Mouse (Mus musculus): ENCODE measurements around the gene Jsrp1. TPM values are rescaled to one million over a fixed set of nuclear protein-coding genes. Genes with fewer than 3 reads are reported as not detected.
A peak's percentile ranks its signal among the peaks of the same experiment; 100 is the strongest.
"Not testable (repeated sequence)": the region's sequence is repeated elsewhere in the genome, so short reads cannot be mapped to it uniquely, and the experiment has no call there.

Gene Jsrp1
- polyA plus RNA-seq, 1 experiment: not detected

DNA sequence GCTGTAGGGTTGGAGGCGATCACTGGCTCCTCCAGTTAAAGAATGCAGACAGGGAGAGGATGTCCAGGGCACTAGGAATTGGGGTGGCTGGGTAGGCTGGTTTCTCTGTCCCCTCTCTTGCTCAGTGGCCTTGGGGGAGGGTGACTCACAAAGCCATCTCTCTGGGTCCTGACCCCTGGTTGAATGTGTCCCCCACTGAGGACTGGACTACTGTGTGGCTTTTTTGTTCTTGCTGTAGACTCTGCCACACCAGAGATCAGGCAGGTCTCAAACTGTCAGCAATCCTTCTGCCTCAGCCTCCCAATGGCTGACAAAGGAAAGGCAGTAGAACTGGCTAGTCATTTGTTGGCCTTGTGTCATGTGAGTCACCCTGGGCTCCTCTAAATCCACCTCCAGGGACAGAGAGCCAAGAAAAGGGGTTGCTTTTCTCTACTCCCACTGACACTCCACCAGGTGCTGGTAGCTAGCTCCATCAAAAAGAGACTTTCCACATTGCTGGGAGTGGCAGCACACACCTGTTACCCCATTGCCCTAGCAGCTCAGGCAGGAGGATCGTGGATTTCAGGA is 25.1 kb upstream of the Jsrp1 start:
- no peak overlapping the region for H3K4me3 ChIP-seq (replicated peaks)
- no peaks in the 10 kb centered on the region; the same call in 1 of the 2 replicates for H3K36me3 ChIP-seq (ENCODE audit: control insufficient read depth)
- no peak for TF ChIP-seq TAL1 (IDR thresholded peaks at IDR 0.05; ENCODE audit: low read length)
- no peak for TF ChIP-seq GATA1 (IDR thresholded peaks at IDR 0.05; ENCODE audit: low read length)
- peaks cover 97% of the 10 kb centered on the region for H3K27me3 ChIP-seq (ENCODE audit: control insufficient read depth)
- H3K4me1 ChIP-seq (ENCODE audit: control insufficient read depth): peaks cover 20% of the 10 kb centered on the region
- peaks cover 18% of the 10 kb centered on the region for H3K9me3 ChIP-seq (ENCODE audit: control insufficient read depth, low read length)

DNA sequence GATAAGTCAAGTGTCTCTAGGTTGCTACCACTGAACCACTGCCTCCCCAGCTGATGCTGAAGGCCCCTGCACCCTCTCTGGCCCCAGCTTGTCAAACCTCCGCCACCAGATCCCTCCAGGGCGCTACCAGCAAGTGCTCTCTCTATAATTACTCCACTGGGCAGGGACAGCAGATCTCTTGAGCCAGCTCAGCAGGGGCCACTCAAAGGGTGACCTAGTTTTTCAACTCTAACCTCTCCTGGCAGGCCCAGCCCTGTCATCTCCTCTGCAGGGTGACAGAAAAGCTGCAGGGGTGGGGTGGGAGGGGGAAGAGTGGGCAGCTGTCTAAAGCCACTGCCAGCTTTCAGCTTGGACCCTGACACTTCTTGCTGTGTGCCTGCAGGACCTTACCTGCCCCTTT is 24.5 kb upstream of the Jsrp1 start:
- no peak overlapping the region for H3K4me3 ChIP-seq (replicated peaks)
- peaks cover 24% of the 10 kb centered on the region for H3K4me1 ChIP-seq (ENCODE audit: control insufficient read depth)
- TF ChIP-seq TAL1 (IDR thresholded peaks at IDR 0.05; ENCODE audit: low read length) (no peak), GATA1 (IDR thresholded peaks at IDR 0.05; ENCODE audit: low read length) (no peak)
- no peaks in the 10 kb centered on the region; the same call in 1 of the 2 replicates for H3K36me3 ChIP-seq (ENCODE audit: control insufficient read depth)
- peaks cover 97% of the 10 kb centered on the region for H3K27me3 ChIP-seq (ENCODE audit: control insufficient read depth)
- peaks cover 18% of the 10 kb centered on the region for H3K9me3 ChIP-seq (ENCODE audit: control insufficient read depth, low read length)

DNA sequence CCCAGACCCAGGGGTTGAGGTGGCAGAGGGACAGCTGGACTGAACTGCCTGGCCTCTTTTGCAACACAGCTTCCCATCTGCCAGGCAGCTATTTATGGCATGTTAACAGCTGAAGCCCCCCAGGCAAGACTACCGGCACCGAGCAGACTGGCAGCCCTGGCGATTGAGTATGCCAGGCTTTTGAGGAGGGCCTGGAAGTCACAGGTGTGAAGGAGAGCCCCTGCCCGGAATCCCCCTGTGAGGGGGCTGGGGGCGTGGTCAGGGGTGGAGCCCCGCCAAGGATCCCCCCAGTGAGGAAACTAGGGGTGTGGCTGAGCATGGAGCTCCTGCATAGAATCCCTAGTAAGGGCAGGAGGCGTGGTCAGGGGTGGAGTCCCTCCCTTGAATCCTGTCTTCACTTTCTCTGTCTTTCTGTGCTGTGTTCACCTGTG is 23.7 kb upstream of the Jsrp1 start:
- TF ChIP-seq GATA1 (IDR thresholded peaks at IDR 0.05; ENCODE audit: low read length) (no peak), TAL1 (IDR thresholded peaks at IDR 0.05; ENCODE audit: low read length) (no peak)

DNA sequence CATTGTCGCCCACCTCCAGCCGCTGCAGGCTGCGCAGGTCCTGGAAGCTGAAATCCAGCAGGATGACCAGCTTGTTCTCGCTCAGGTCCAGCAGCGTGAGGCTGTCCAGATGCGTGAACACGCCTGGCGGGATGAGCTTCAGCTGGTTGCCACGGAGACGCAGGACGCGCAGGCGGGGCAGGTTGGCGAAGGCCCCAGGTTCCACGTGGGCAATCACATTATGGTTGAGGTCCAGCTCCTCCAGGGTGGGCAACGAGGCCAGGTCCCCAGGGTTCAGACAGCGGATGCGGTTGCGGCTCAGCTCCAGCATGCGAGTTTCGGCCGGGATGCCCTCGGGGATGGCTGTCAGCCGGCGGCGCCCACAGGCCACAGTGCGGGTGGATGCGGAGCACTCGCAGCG is 22.3 kb upstream of the Jsrp1 start:
- TF ChIP-seq GATA1 (IDR thresholded peaks at IDR 0.05; ENCODE audit: low read length) (no peak), TAL1 (IDR thresholded peaks at IDR 0.05; ENCODE audit: low read length) (no peak)
- H3K4me1 ChIP-seq (ENCODE audit: control insufficient read depth): peaks cover 41% of the 10 kb centered on the region
- H3K4me3 ChIP-seq (replicated peaks): no peak overlapping the region
- H3K9me3 ChIP-seq (ENCODE audit: control insufficient read depth, low read length): peaks cover 18% of the 10 kb centered on the region
- peaks cover 12% of the 10 kb centered on the region for H3K36me3 ChIP-seq (ENCODE audit: control insufficient read depth)
- H3K27me3 ChIP-seq (ENCODE audit: control insufficient read depth): peaks cover 79% of the 10 kb centered on the region

More for the DNA sequence above, 23.7 kb upstream of the Jsrp1 start:
- peaks cover 18% of the 10 kb centered on the region for H3K9me3 ChIP-seq (ENCODE audit: control insufficient read depth, low read length)
- H3K27me3 ChIP-seq (ENCODE audit: control insufficient read depth): peaks cover 92% of the 10 kb centered on the region
- peaks cover 28% of the 10 kb centered on the region for H3K4me1 ChIP-seq (ENCODE audit: control insufficient read depth)
- H3K4me3 ChIP-seq (replicated peaks): no peak overlapping the region
- H3K36me3 ChIP-seq (ENCODE audit: control insufficient read depth): no peaks in the 10 kb centered on the region; the same call in 1 of the 2 replicates

- H3K4me1 ChIP-seq (ENCODE audit: control insufficient read depth): peaks cover 64% of the 10 kb centered on the region
- TF ChIP-seq TAL1 (IDR thresholded peaks at IDR 0.05; ENCODE audit: low read length) (no peak), GATA1 (IDR thresholded peaks at IDR 0.05; ENCODE audit: low read length) (no peak)
- H3K27me3 ChIP-seq (ENCODE audit: control insufficient read depth): peaks cover 54% of the 10 kb centered on the region
- peaks cover 18% of the 10 kb centered on the region for H3K9me3 ChIP-seq (ENCODE audit: control insufficient read depth, low read length)
- H3K4me3 ChIP-seq (replicated peaks): no peak overlapping the region
- H3K36me3 ChIP-seq (ENCODE audit: control insufficient read depth): peaks cover 39% of the 10 kb centered on the region
Observed at GRCm38 (mm10) chr10:80832818-80833217, 19.5 kb upstream of the Jsrp1 start.

GRCm38 (mm10) chr10:80831136-80831535 is 17.8 kb upstream of the Jsrp1 start:
- no peak for TF ChIP-seq TAL1 (IDR thresholded peaks at IDR 0.05; ENCODE audit: low read length)
- no peak for TF ChIP-seq GATA1 (IDR thresholded peaks at IDR 0.05; ENCODE audit: low read length)
- Histone ChIP-seq H3K27me3 (ENCODE audit: control insufficient read depth) (peaks cover 37% of the 10 kb centered on the region), H3K9me3 (ENCODE audit: control insufficient read depth, low read length) (peaks cover 18% of the 10 kb centered on the region), H3K4me1 (ENCODE audit: control insufficient read depth) (peaks cover 62% of the 10 kb centered on the region), H3K4me3 (replicated peaks) (peak overlapping the region; percentile 5), H3K36me3 (ENCODE audit: control insufficient read depth) (peaks cover 47% of the 10 kb centered on the region)

GRCm38 (mm10) chr10:80829359-80830278 is 16.3 kb upstream of the Jsrp1 start:
- H3K4me3 ChIP-seq (replicated peaks): peak overlapping the region; percentile 7
- TF ChIP-seq TAL1 (IDR thresholded peaks at IDR 0.05; ENCODE audit: low read length) (no peak), GATA1 (IDR thresholded peaks at IDR 0.05; ENCODE audit: low read length) (no peak)
- peaks cover 22% of the 10 kb centered on the region for H3K27me3 ChIP-seq (ENCODE audit: control insufficient read depth)
- H3K9me3 ChIP-seq (ENCODE audit: control insufficient read depth, low read length): peaks cover 5% of the 10 kb centered on the region
- peaks cover 47% of the 10 kb centered on the region for H3K36me3 ChIP-seq (ENCODE audit: control insufficient read depth)
- H3K4me1 ChIP-seq (ENCODE audit: control insufficient read depth): peaks cover 71% of the 10 kb centered on the region

- not testable (repeated sequence) for H3K9me3 ChIP-seq (ENCODE audit: control insufficient read depth, low read length)
- peaks cover 47% of the 10 kb centered on the region for H3K36me3 ChIP-seq (ENCODE audit: control insufficient read depth)
- H3K4me1 ChIP-seq (ENCODE audit: control insufficient read depth): peaks cover 77% of the 10 kb centered on the region
- H3K4me3 ChIP-seq (replicated peaks): peak overlapping the region; percentile 86
- peaks cover 12% of the 10 kb centered on the region for H3K27me3 ChIP-seq (ENCODE audit: control insufficient read depth)
Observed at GRCm38 (mm10) chr10:80828587-80828986, 15.3 kb upstream of the Jsrp1 start.

DNA sequence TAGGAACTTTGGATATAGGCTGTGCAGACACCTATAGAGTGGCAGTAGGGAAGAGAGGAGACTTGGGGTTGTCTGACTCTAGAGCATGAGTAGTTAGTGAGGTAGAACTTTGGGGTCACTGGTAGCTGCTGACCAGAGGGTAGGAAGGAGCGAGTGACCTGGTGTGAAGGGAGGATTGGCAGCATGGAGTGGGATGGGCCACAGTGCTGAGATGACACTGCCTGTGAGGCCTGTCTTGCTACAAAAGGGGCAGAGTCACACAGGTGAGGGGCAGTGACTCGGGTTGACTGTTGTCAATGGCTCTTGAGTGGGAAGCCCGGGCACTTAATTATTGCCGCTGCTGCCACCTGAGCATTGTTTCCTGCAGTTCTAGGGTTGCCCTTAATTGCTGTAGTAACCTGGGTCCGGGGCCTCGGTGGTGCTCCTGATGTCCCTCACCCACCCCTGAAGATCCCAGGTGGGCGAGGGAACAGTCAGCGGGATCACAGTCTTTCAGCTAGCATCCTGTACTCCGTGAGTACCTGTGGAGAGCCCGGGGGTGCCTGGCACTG is 14.6 kb upstream of the Jsrp1 start:
- TF ChIP-seq GATA1 (IDR thresholded peaks at IDR 0.05; ENCODE audit: low read length) (no peak), TAL1 (IDR thresholded peaks at IDR 0.05; ENCODE audit: low read length) (no peak)
- peaks cover 5% of the 10 kb centered on the region for H3K27me3 ChIP-seq (ENCODE audit: control insufficient read depth)
- H3K9me3 ChIP-seq (ENCODE audit: control insufficient read depth, low read length): no peaks in the 10 kb centered on the region
- peak overlapping the region; percentile 86 for H3K4me3 ChIP-seq (replicated peaks)
- peaks cover 76% of the 10 kb centered on the region for H3K4me1 ChIP-seq (ENCODE audit: control insufficient read depth)
- peaks cover 47% of the 10 kb centered on the region for H3K36me3 ChIP-seq (ENCODE audit: control insufficient read depth)
